27 mouse cellular contexts compared by ENCODE assay signal in genomic region chr16:18986381-18986780, GRCm38 (mm10).
"Had no signal": no experiment of that assay in that cellular context is flagged by ENCODE, and none has a peak within 500 bp of the region (broad histone marks: within the 10 kb centered on the region; RNA-seq: fewer than 3 reads in every experiment).

No protein-coding gene starts in this region.

- H3K4me1 ChIP-seq: embryonic facial prominence, embryonic 10.5 days; embryonic facial prominence, embryonic 12.5 days; embryonic facial prominence, embryonic 13.5 days; embryonic facial prominence, embryonic 15.5 days; forebrain, embryonic 10.5 days; forebrain, embryonic 12.5 days; forebrain, embryonic 13.5 days; forebrain, embryonic 15.5 days had no signal

- H3K36me3 ChIP-seq: embryonic facial prominence, embryonic 10.5 days; embryonic facial prominence, embryonic 12.5 days; embryonic facial prominence, embryonic 13.5 days; embryonic facial prominence, embryonic 15.5 days; forebrain, embryonic 10.5 days; forebrain, embryonic 12.5 days; forebrain, embryonic 15.5 days had no signal

- H3K27ac ChIP-seq: embryonic facial prominence, embryonic 10.5 days; embryonic facial prominence, embryonic 12.5 days; embryonic facial prominence, embryonic 13.5 days; embryonic facial prominence, embryonic 15.5 days; forebrain, embryonic 10.5 days; forebrain, embryonic 12.5 days; forebrain, embryonic 13.5 days; forebrain, embryonic 15.5 days; gastrocnemius, adult 2 months; heart, adult 2 months had no signal

- H3K9ac ChIP-seq: embryonic facial prominence, embryonic 12.5 days; embryonic facial prominence, embryonic 13.5 days; embryonic facial prominence, embryonic 15.5 days; forebrain, embryonic 12.5 days; forebrain, embryonic 13.5 days; forebrain, embryonic 15.5 days; forebrain, postnatal 0 days had no signal

- H3K4me2 ChIP-seq: embryonic facial prominence, embryonic 12.5 days; embryonic facial prominence, embryonic 13.5 days; embryonic facial prominence, embryonic 15.5 days; forebrain, embryonic 12.5 days; forebrain, embryonic 13.5 days; forebrain, embryonic 15.5 days had no signal

- ATAC-seq: forebrain, embryonic 13.5 days; forebrain, embryonic 14.5 days; forebrain, embryonic 15.5 days; forebrain, embryonic 16.5 days; forebrain, postnatal 0 days had no signal

- H3K4me3 ChIP-seq: embryonic facial prominence, embryonic 10.5 days; embryonic facial prominence, embryonic 12.5 days; embryonic facial prominence, embryonic 13.5 days; embryonic facial prominence, embryonic 15.5 days; erythroblast, embryonic 14.5 days; forebrain, embryonic 10.5 days; forebrain, embryonic 12.5 days; forebrain, embryonic 13.5 days; forebrain, embryonic 15.5 days; gastrocnemius, adult 2 months; heart, adult 2 months had no signal

- H3K9me3 ChIP-seq: embryonic facial prominence, embryonic 10.5 days; embryonic facial prominence, embryonic 12.5 days; embryonic facial prominence, embryonic 13.5 days; forebrain, embryonic 12.5 days; forebrain, embryonic 13.5 days; forebrain, embryonic 15.5 days had no signal

- H3K27me3 ChIP-seq: embryonic facial prominence, embryonic 12.5 days; embryonic facial prominence, embryonic 13.5 days; embryonic facial prominence, embryonic 15.5 days; forebrain, embryonic 12.5 days; forebrain, embryonic 13.5 days; forebrain, embryonic 15.5 days had no signal

- DNase-seq: cerebellum, adult 9-10 months; cerebellum, adult 9-11 months; cerebellum, postnatal 10 days; cerebellum, postnatal 14 days; cerebellum, postnatal 25 days; cerebellum, postnatal 36 days; embryo, embryonic 11 days; forebrain, postnatal 0 days; gastrocnemius, adult 2 months; gastrocnemius, postnatal 10 days; gastrocnemius, postnatal 14 days; gastrocnemius, postnatal 25 days; gastrocnemius, postnatal 36 days; heart, adult 11 months; heart, adult 18-20 months; heart, adult 2 months had no signal
